Mouse (Mus musculus): ENCODE data around the gene Faiml. TPM values are rescaled to one million over a fixed set of nuclear protein-coding genes. Genes with fewer than 3 reads are reported as not detected.

Gene Faiml
- polyA plus RNA-seq, 1 experiment from 2014 or later: not detected

- DNase-seq (ENCODE audit: low spot score): no peak
Observed at GRCm38 (mm10) chr9:99180272-99180671, 56.8 kb downstream of the Faiml start.

Other genes starting within 250 kb of the Faiml start
- gene Gm1123, start 201.5 kb downstream of the Faiml start, polyA plus RNA-seq (2015; fragmentation: Nextera tagmentation; extraction: Ambion mirVana): not detected in 2 replicates
- gene Pik3cb, start 96.6 kb downstream of the Faiml start, polyA plus RNA-seq (2015; fragmentation: Nextera tagmentation; extraction: Ambion mirVana): 1.2 and 1.6 TPM in 2 replicates
- gene Cep70, start 6.1 kb upstream of the Faiml start, polyA plus RNA-seq (2015; fragmentation: Nextera tagmentation; extraction: Ambion mirVana): 39.0 and 40.4 TPM in 2 replicates
- gene Esyt3, start 121.3 kb upstream of the Faiml start, polyA plus RNA-seq (2015; fragmentation: Nextera tagmentation; extraction: Ambion mirVana): 0.05 and 0.17 TPM in 2 replicates
- 11.9 and 14.7 TPM in 2 replicates for gene Mras, start 200.1 kb upstream of the Faiml start, polyA plus RNA-seq (2015; fragmentation: Nextera tagmentation; extraction: Ambion mirVana)
- gene Nme9, start 214.2 kb upstream of the Faiml start, polyA plus RNA-seq (2015; fragmentation: Nextera tagmentation; extraction: Ambion mirVana): 0.31 and 0.73 TPM in 2 replicates

Data from thymus, postnatal 0 days (tissue).